Mouse (Mus musculus) neural tube, embryonic 12.5 days (tissue): Measurements from ENCODE around the gene Acvrl1. TPM values are rescaled to one million over a fixed set of nuclear protein-coding genes. Genes with fewer than 3 reads are reported as not detected.

Source experiments
- ATAC-seq: fragments of 200-750 bp; cut with Nextera tagmentation; 2 replicates; pipeline ENCODE4 v1.8.0; 2017; ENCODE audit warnings: low read depth, mild to moderate bottlenecking, moderate TSS enrichment, moderate library complexity; ENCODE audit not compliant: low FRiP score
- H3K27ac ChIP-seq: fragments of 300-500 bp; sonication (generic); 2 replicates; pipeline ENCODE4 v1.5.1; 2016
- H3K27me3 ChIP-seq: fragments of 300-500 bp; sonication (generic); replicated peaks from 2 replicates; pipeline ENCODE4 v1.6.1; 2016; ENCODE audit warnings: mild to moderate bottlenecking
- H3K36me3 ChIP-seq: fragments of 300-500 bp; sonication (generic); 2 replicates; pipeline ENCODE4 v1.6.1; 2016; ENCODE audit warnings: mild to moderate bottlenecking
- H3K4me1 ChIP-seq: fragments of 300-500 bp; sonication (generic); 2 replicates; pipeline ENCODE4 v1.6.1; 2016
- H3K4me2 ChIP-seq: fragments of 300-500 bp; sonication (generic); replicated peaks from 2 replicates; pipeline ENCODE4 v1.6.1; 2016; ENCODE audit warnings: mild to moderate bottlenecking
- H3K4me3 ChIP-seq: fragments of 300-500 bp; sonication (generic); 2 replicates; pipeline ENCODE4 v1.5.1; 2016
- H3K9ac ChIP-seq: fragments of 300-500 bp; sonication (generic); 2 replicates; pipeline ENCODE4 v1.6.1; 2016; ENCODE audit warnings: mild to moderate bottlenecking
- H3K9me3 ChIP-seq: fragments of 300-500 bp; sonication (generic); 2 replicates; pipeline ENCODE4 v1.6.1; 2016; ENCODE audit warnings: mild to moderate bottlenecking
- WGBS: fragments of 180-500 bp; shearing (Covaris S2); methylation state at CpG from one replicate; pipeline ENCODE4 v1.1.7; 2016; 5-methylcytosine and 5-hydroxymethylcytosine counted together
- microRNA-seq: library from miRNA; unstranded; fragments of <30 nt; microRNA quantifications from one replicate; pipeline ENCODE4, GENCODE M21; 2017
- polyA plus RNA-seq: library from polyadenylated mRNA; unstranded; fragments of >200 nt; fragmentation: Nextera tagmentation; extraction: Ambion mirVana; gene quantifications from 2 replicates; pipeline ENCODE4 v1.2.1, GENCODE M21; 2016

The Acvrl1 gene
- polyA plus RNA-seq, 1 experiment from 2014 or later, result 8.3 TPM

- no peak for ATAC-seq
- Histone ChIP-seq H3K9ac (no peak overlapping the region), H3K4me2 (no peak overlapping the region), H3K27ac (no peak overlapping the region), H3K27me3 (no peaks in the 10 kb centered on the region), H3K9me3 (no peaks in the 10 kb centered on the region), H3K36me3 (peaks cover 16% of the 10 kb centered on the region), H3K4me3 (no peak overlapping the region), H3K4me1 (peaks cover 52% of the 10 kb centered on the region)
- WGBS, result 77% methylated on average over 10 of the region's 10 CpGs
These were observed 61.8 kb downstream of the Acvrl1 start for GRCm38 (mm10) chr15:101189981-101190761.

DNA sequence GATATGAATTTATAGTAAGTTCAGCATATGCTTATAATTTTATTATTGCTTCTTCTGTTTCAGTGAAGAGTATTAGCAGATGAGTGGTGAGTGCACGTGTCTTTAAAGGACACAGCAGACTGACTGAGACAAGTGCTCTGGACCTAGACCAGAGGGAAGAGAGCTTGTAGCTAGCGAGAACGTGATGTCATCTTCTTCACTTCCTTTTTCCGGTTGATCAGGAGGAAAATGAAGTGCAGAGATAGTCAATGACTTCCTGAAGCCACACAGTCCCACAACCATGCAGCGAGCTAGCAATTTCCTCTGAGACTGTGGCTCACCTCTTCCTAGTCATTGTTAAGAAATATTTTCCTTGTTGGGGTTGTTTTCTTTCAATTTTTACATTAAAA, 62.4 kb downstream of the Acvrl1 start:
- Histone ChIP-seq H3K27ac (no peak overlapping the region), H3K4me2 (no peak overlapping the region), H3K36me3 (peaks cover 18% of the 10 kb centered on the region), H3K27me3 (no peaks in the 10 kb centered on the region), H3K4me3 (no peak overlapping the region), H3K4me1 (peaks cover 52% of the 10 kb centered on the region), H3K9ac (no peak overlapping the region), H3K9me3 (no peaks in the 10 kb centered on the region)
- no peak for ATAC-seq
- WGBS, result 83% methylated on average over 5 of the region's 5 CpGs

- Histone ChIP-seq H3K27ac (no peak overlapping the region), H3K4me1 (peaks cover 52% of the 10 kb centered on the region)
- WGBS, result 24% methylated on average over 13 of the region's 13 CpGs
These were observed 63.3 kb downstream of the Acvrl1 start for GRCm38 (mm10) chr15:101191459-101192259.

GRCm38 (mm10) chr15:101192260-101192640, 63.9 kb downstream of the Acvrl1 start:
- H3K4me3 ChIP-seq, result no peak overlapping the region
- H3K4me2 ChIP-seq, result no peak overlapping the region
- no peak overlapping the region for H3K27ac ChIP-seq
- H3K36me3 ChIP-seq, result peaks cover 27% of the 10 kb centered on the region
- H3K9ac ChIP-seq, result no peak overlapping the region
- H3K9me3 ChIP-seq, result no peaks in the 10 kb centered on the region
- no peak for ATAC-seq
- H3K4me1 ChIP-seq, result peaks cover 52% of the 10 kb centered on the region
- no peaks in the 10 kb centered on the region for H3K27me3 ChIP-seq
- WGBS, result 63% methylated on average over 7 of the region's 7 CpGs

More at GRCm38 (mm10) chr15:101191459-101192259, 63.3 kb downstream of the Acvrl1 start:
- Histone ChIP-seq H3K4me3 (no peak overlapping the region), H3K36me3 (peaks cover 27% of the 10 kb centered on the region), H3K27me3 (no peaks in the 10 kb centered on the region), H3K9me3 (no peaks in the 10 kb centered on the region), H3K4me2 (no peak overlapping the region), H3K9ac (no peak overlapping the region)
- ATAC-seq, result peak; percentile 54

DNA sequence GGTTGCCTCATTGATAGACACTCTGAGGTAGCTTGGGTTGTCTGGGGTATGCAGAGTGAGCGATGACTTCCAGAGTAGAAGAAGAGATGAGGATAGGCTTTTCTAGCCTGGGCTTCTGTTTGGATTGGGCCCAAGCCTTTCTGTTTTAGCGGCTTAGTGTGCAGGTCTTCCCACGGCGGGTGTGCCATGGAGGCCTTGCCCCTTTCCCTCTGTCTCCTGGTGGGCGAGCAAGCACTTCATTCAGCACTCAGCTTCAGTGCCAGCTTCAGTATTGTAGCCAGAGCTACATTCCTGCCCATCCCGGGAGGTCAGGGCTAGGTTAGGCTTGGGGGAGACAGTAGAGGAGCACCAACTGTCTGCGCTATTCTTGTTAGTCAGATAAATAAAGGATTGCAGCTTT, 64.3 kb downstream of the Acvrl1 start:
- Histone ChIP-seq H3K27ac (no peak overlapping the region), H3K4me1 (peaks cover 52% of the 10 kb centered on the region), H3K9ac (no peak overlapping the region), H3K4me2 (no peak overlapping the region), H3K36me3 (peaks cover 30% of the 10 kb centered on the region), H3K27me3 (no peaks in the 10 kb centered on the region), H3K4me3 (no peak overlapping the region), H3K9me3 (no peaks in the 10 kb centered on the region)
- 89% methylated on average over 7 of the region's 7 CpGs for WGBS
- no peak for ATAC-seq

GRCm38 (mm10) chr15:101193971-101194370, 65.6 kb downstream of the Acvrl1 start:
- no peak for ATAC-seq
- Histone ChIP-seq H3K9ac (no peak overlapping the region), H3K36me3 (peaks cover 36% of the 10 kb centered on the region), H3K27ac (no peak overlapping the region), H3K9me3 (no peaks in the 10 kb centered on the region), H3K4me2 (no peak overlapping the region), H3K4me3 (no peak overlapping the region), H3K27me3 (no peaks in the 10 kb centered on the region), H3K4me1 (peaks cover 41% of the 10 kb centered on the region)
- WGBS, result 95% methylated on average over 6 of the region's 6 CpGs

Small RNAs within 50 kb of the gene (microRNA-seq; reads per million reads assigned to microRNA genes)
- gene Mir6962, result 0.87 reads per million

Other genes starting within 250 kb of the Acvrl1 start
- not detected in 2 replicates for gene Gm47841, start 81.1 kb upstream of the Acvrl1 start, polyA plus RNA-seq
- gene Fignl2, start 50.0 kb upstream of the Acvrl1 start, polyA plus RNA-seq, result 0.55 and 0.84 TPM in 2 replicates
- not detected in 2 replicates for gene Ankrd33, start 12.8 kb upstream of the Acvrl1 start, polyA plus RNA-seq
- 15.9 and 17.6 TPM in 2 replicates for gene Acvr1b, start 45.5 kb downstream of the Acvrl1 start, polyA plus RNA-seq
- 9.2 and 13.8 TPM in 2 replicates for gene Grasp, start 95.7 kb downstream of the Acvrl1 start, polyA plus RNA-seq
- 6.8 and 7.5 TPM in 2 replicates for gene Nr4a1, start 125.7 kb downstream of the Acvrl1 start, polyA plus RNA-seq
- gene Atg101, start 155.8 kb downstream of the Acvrl1 start, polyA plus RNA-seq, result 74.0 and 80.4 TPM in 2 replicates
- 0.13 and 0.23 TPM in 2 replicates for gene 6030408B16Rik, start 164.7 kb downstream of the Acvrl1 start, polyA plus RNA-seq
- gene Krt80, start 241.6 kb downstream of the Acvrl1 start, polyA plus RNA-seq, result 0.08 TPM in 1 of 2 replicates, not detected in the other